8 mouse cellular contexts compared by ENCODE assay signal in genomic region chr11:44470432-44471336, GRCm38 (mm10). TPM values are rescaled to one million over a fixed set of nuclear protein-coding genes. Genes with fewer than 3 reads are reported as not detected.
DNase-seq lines count a peak whose midpoint lies in the region; ATAC-seq and TF ChIP-seq lines count a peak whose summit lies in the region.

Ublcp1 (minus strand) TSS chr11:44470498.

- H3K79me2 ChIP-seq in CH12.LX (replicated peaks; ENCODE audit: control insufficient read depth, extremely low read depth, insufficient read depth, poor library complexity, severe bottlenecking), result peaks cover 8% of the 10 kb centered on the region

- TF ChIP-seq EP300 in CH12.LX (IDR thresholded peaks at IDR 0.05; ENCODE audit: low read length), result no peak
- TF ChIP-seq EP300 in heart, postnatal 0 days (IDR thresholded peaks at IDR 0.05; ENCODE audit: low read depth), result peak; percentile 76; the same call in 1 of the 2 replicates

- under 1% methylated on average over 53 of the region's 54 CpGs for whole genome bisulfite sequencing in forebrain, embryonic 12.5 days
- WGBS in heart, postnatal 0 days, result under 1% methylated on average over 54 of the region's 54 CpGs
- WGBS in liver, embryonic 16.5 days (ENCODE audit: insufficient replicate concordance), result under 1% methylated on average over 54 of the region's 54 CpGs
- WGBS in neural tube, embryonic 13.5 days, result under 1% methylated on average over 54 of the region's 54 CpGs

- H3K36me3 ChIP-seq in CH12.LX (replicated peaks in 1 of 2; ENCODE audit: control insufficient read depth in 1 of 2, insufficient read depth in 1 of 2, low read length in 1 of 2), result peaks cover 3 to 6% of the 10 kb centered on the region in 2 experiments
- no peaks in the 10 kb centered on the region; the same call in 1 of the 2 replicates for H3K36me3 ChIP-seq in forebrain, embryonic 12.5 days (replicated peaks)
- peaks cover 3% of the 10 kb centered on the region; the same call in 1 of the 2 replicates for H3K36me3 ChIP-seq in heart, postnatal 0 days (replicated peaks; ENCODE audit: control insufficient read depth, insufficient read depth, low read length)
- H3K36me3 ChIP-seq in liver, embryonic 16.5 days (ENCODE audit: control insufficient read depth, insufficient read depth), result no peaks in the 10 kb centered on the region
- 0 out of 2 replicates have a peak, but pooled peaks cover 6% of the 10 kb centered on the region for H3K36me3 ChIP-seq in neural tube, embryonic 13.5 days
- H3K36me3 ChIP-seq in testis, adult 2 months (ENCODE audit: control insufficient read depth, insufficient read depth, low read length), result no peaks in the 10 kb centered on the region

- peak within 1 kb of the TSS; percentile 80 to 93 (median 81) for H3K4me3 ChIP-seq in CH12.LX (replicated peaks in 1 of 3; ENCODE audit: low read depth in 2 of 3, low read length in 2 of 3, poor library complexity in 1 of 3)
- H3K4me3 ChIP-seq in forebrain, embryonic 12.5 days (replicated peaks), result peak within 1 kb of the TSS; percentile 93
- peak within 1 kb of the TSS; percentile 85 for H3K4me3 ChIP-seq in heart, postnatal 0 days (ENCODE audit: low read depth, low read length)
- peak within 1 kb of the TSS; percentile 99 for H3K4me3 ChIP-seq in liver, embryonic 16.5 days (ENCODE audit: low read depth, low read length)
- peak within 1 kb of the TSS; percentile 97 for H3K4me3 ChIP-seq in neural tube, embryonic 13.5 days
- H3K4me3 ChIP-seq in testis, adult 2 months (ENCODE audit: control insufficient read depth, low read depth, low read length), result peak within 1 kb of the TSS; percentile 100

- H3K27me3 ChIP-seq in CH12.LX (replicated peaks), result no peaks in the 10 kb centered on the region
- no peaks in the 10 kb centered on the region for H3K27me3 ChIP-seq in forebrain, embryonic 12.5 days
- no peaks in the 10 kb centered on the region for H3K27me3 ChIP-seq in heart, postnatal 0 days (ENCODE audit: control insufficient read depth, insufficient read depth, low read length)
- H3K27me3 ChIP-seq in liver, embryonic 16.5 days (ENCODE audit: control insufficient read depth, insufficient read depth, low read depth, low read length), result no peaks in the 10 kb centered on the region
- no peaks in the 10 kb centered on the region for H3K27me3 ChIP-seq in neural tube, embryonic 13.5 days
- no peaks in the 10 kb centered on the region for H3K27me3 ChIP-seq in testis, adult 2 months (ENCODE audit: control insufficient read depth, insufficient read depth, low read length)

- H3K4me2 ChIP-seq in CH12.LX (ENCODE audit: insufficient read depth, low read depth, poor library complexity, severe bottlenecking), result peak within 1 kb of the TSS; percentile 86
- peak within 1 kb of the TSS; percentile 76 for H3K4me2 ChIP-seq in forebrain, embryonic 12.5 days
- H3K4me2 ChIP-seq in heart, postnatal 0 days (ENCODE audit: low read depth, low read length), result peak within 1 kb of the TSS; percentile 86
- H3K4me2 ChIP-seq in liver, embryonic 16.5 days (ENCODE audit: low read depth, low read length), result peak within 1 kb of the TSS; percentile 93
- peak within 1 kb of the TSS; percentile 96 for H3K4me2 ChIP-seq in neural tube, embryonic 13.5 days

- in situ Hi-C loops in CH12.LX (cut with MboI; ENCODE audit: low pct_ligation_motif_present, low pct_unique_long_range_greater_than_20kb, low sequenced_read_pairs), result no loop called here

- no peaks in the 10 kb centered on the region for H3K9me3 ChIP-seq in CH12.LX (replicated peaks; ENCODE audit: low read length)
- no peaks in the 10 kb centered on the region for H3K9me3 ChIP-seq in forebrain, embryonic 12.5 days
- H3K9me3 ChIP-seq in heart, postnatal 0 days (replicated peaks; ENCODE audit: control insufficient read depth, low read length), result no peaks in the 10 kb centered on the region
- no peaks in the 10 kb centered on the region for H3K9me3 ChIP-seq in liver, embryonic 16.5 days (replicated peaks; ENCODE audit: control insufficient read depth, low read length)
- H3K9me3 ChIP-seq in neural tube, embryonic 13.5 days, result no peaks in the 10 kb centered on the region

- DNase-seq in CH12.LX (ENCODE audit: extremely low read depth), result peak; percentile 98
- DNase-seq in c-Kit-positive CD71-positive TER-119-negative erythroid progenitor cells, embryonic 14.5 days (ENCODE audit: low read depth), result peak; percentile 88
- peak; percentile 97 for DNase-seq in heart, postnatal 0 days (ENCODE audit: low spot score)
- DNase-seq in kidney, postnatal 4 days, result peak; percentile 95 to 97

- ATAC-seq in forebrain, embryonic 12.5 days (ENCODE audit: low FRiP score), result peak; percentile 94
- peak; percentile 95 for ATAC-seq in heart, postnatal 0 days (ENCODE audit: insufficient read depth, low read depth)
- ATAC-seq in liver, embryonic 16.5 days (ENCODE audit: low read depth), result peak; percentile 75
- ATAC-seq in neural tube, embryonic 13.5 days (ENCODE audit: low read depth), result peak; percentile 94

- peaks cover 10 to 55% of the 10 kb centered on the region in 2 experiments; a peak in 3 of 4 replicates for H3K4me1 ChIP-seq in CH12.LX (ENCODE audit: control insufficient read depth in 1 of 2, insufficient read depth in 2 of 2)
- H3K4me1 ChIP-seq in forebrain, embryonic 12.5 days, result peaks cover 18% of the 10 kb centered on the region
- H3K4me1 ChIP-seq in heart, postnatal 0 days (ENCODE audit: control insufficient read depth, insufficient read depth), result peaks cover 17% of the 10 kb centered on the region
- H3K4me1 ChIP-seq in liver, embryonic 16.5 days (ENCODE audit: control insufficient read depth, low read depth, low read length), result peaks cover 37% of the 10 kb centered on the region
- peaks cover 21% of the 10 kb centered on the region for H3K4me1 ChIP-seq in neural tube, embryonic 13.5 days (replicated peaks)
- peaks cover 7% of the 10 kb centered on the region; the same call in 1 of the 2 replicates for H3K4me1 ChIP-seq in testis, adult 2 months (ENCODE audit: control insufficient read depth, insufficient read depth, low read length)

- no peak for TF ChIP-seq RAD21 in CH12.LX (IDR thresholded peaks at IDR 0.05; ENCODE audit: low read depth, low read length)

- H3K9ac ChIP-seq in CH12.LX (ENCODE audit: insufficient read depth, low read depth), result peak within 1 kb of the TSS; percentile 79
- peak within 1 kb of the TSS; percentile 83 for H3K9ac ChIP-seq in forebrain, embryonic 12.5 days
- peak within 1 kb of the TSS; percentile 88 for H3K9ac ChIP-seq in heart, postnatal 0 days (replicated peaks; ENCODE audit: low read depth, low read length)
- peak within 1 kb of the TSS; percentile 98 for H3K9ac ChIP-seq in liver, embryonic 16.5 days (ENCODE audit: low read depth, low read length)
- H3K9ac ChIP-seq in neural tube, embryonic 13.5 days, result peak within 1 kb of the TSS; percentile 95

- peak within 1 kb of the TSS; percentile 88 for H3K27ac ChIP-seq in CH12.LX (ENCODE audit: insufficient read depth, low read depth)
- peak within 1 kb of the TSS; percentile 90 for H3K27ac ChIP-seq in forebrain, embryonic 12.5 days
- peak within 1 kb of the TSS; percentile 97 for H3K27ac ChIP-seq in heart, postnatal 0 days (ENCODE audit: low read depth)
- H3K27ac ChIP-seq in liver, embryonic 16.5 days (ENCODE audit: low read length), result peak within 1 kb of the TSS; percentile 100
- peak within 1 kb of the TSS; percentile 90 for H3K27ac ChIP-seq in neural tube, embryonic 13.5 days (replicated peaks)
- H3K27ac ChIP-seq in testis, adult 2 months (ENCODE audit: control insufficient read depth, insufficient read depth, low read depth, low read length), result peak within 1 kb of the TSS; percentile 87

- no peak for TF ChIP-seq CTCF in CH12.LX (conservative IDR thresholded peaks at IDR 0.05 in 1 of 2, IDR thresholded peaks at IDR 0.05 in 1 of 2; ENCODE audit: low read depth in 2 of 2, low read length in 2 of 2)
- TF ChIP-seq CTCF in heart, postnatal 0 days (IDR thresholded peaks at IDR 0.05; ENCODE audit: low read depth), result no peak
- no peak for TF ChIP-seq CTCF in testis, adult 2 months (IDR thresholded peaks at IDR 0.05; ENCODE audit: control insufficient read depth, insufficient read depth, insufficient replicate concordance, low read depth, low read length)

- dilution Hi-C loops in CH12.LX (cut with MboI; ENCODE audit: extremely low pct_ligation_motif_present, extremely low pct_unique_long_range_greater_than_20kb, low sequenced_read_pairs), result no loop called here

- peak; percentile 88 for TF ChIP-seq POLR2A in CH12.LX (IDR thresholded peaks at IDR 0.05; ENCODE audit: low read depth, low read length)
- peak; percentile 88 for TF ChIP-seq POLR2A in testis, adult 2 months (IDR thresholded peaks at IDR 0.05; ENCODE audit: control insufficient read depth, low read depth, low read length)

TF ChIP-seq in CH12.LX, 34 proteins besides CTCF, POLR2A, EP300 and RAD21 (continues in another document):
- TF ChIP-seq MEF2A (IDR thresholded peaks at IDR 0.05; ENCODE audit: borderline replicate concordance, low read depth, low read length) (peak; percentile 76; the same call in 1 of the 2 replicates), CHD2 (IDR thresholded peaks at IDR 0.05; ENCODE audit: low read length) (peak; percentile 71), ZKSCAN1 (IDR thresholded peaks at IDR 0.05; ENCODE audit: borderline replicate concordance, low read depth, low read length) (no peak), MYC (IDR thresholded peaks at IDR 0.05; ENCODE audit: low read depth, low read length) (peak; percentile 47; the same call in 1 of the 2 replicates), MXI1 (IDR thresholded peaks at IDR 0.05; ENCODE audit: low read depth, low read length) (no peak; the same call in 1 of the 2 replicates), SMC3 (IDR thresholded peaks at IDR 0.05; ENCODE audit: low read depth, low read length) (no peak), JUND (conservative IDR thresholded peaks at IDR 0.05; ENCODE audit: low read depth, low read length) (no peak), NELFE (IDR thresholded peaks at IDR 0.05; ENCODE audit: low read depth, low read length) (peak; percentile 75; the same call in 1 of the 2 replicates), HCFC1 (IDR thresholded peaks at IDR 0.05; ENCODE audit: low read depth, low read length) (peak; percentile 92), KAT2A (IDR thresholded peaks at IDR 0.05; ENCODE audit: insufficient replicate concordance, low read length) (peak; percentile 90; the same call in 1 of the 2 replicates), TCF12 (IDR thresholded peaks at IDR 0.05; ENCODE audit: low read depth, low read length) (peak; percentile 75)

RNA-seq across cellular contexts. Expression of gene Ublcp1, which starts in this region (rescaled TPM):
- 18.9 and 20.2 TPM in 2 replicates for total RNA-seq in CH12.LX (2012; rRNA removed)
- total RNA-seq in CH12.LX (2014; rRNA removed), result 34.1 and 45.6 TPM in 2 replicates
- polyA plus RNA-seq in CH12.LX (2012; ENCODE audit: insufficient read length, low read depth), result 24.9 and 26.7 TPM in 2 replicates
- polyA plus RNA-seq in forebrain, embryonic 12.5 days (2016; fragmentation: Nextera tagmentation; extraction: Ambion mirVana), result 61.7 and 65.2 TPM in 2 replicates
- total RNA-seq in heart, postnatal 0 days (2014; rRNA removed; ENCODE audit: low replicate concordance), result 15.0 and 16.2 TPM in 2 replicates
- polyA plus RNA-seq in heart, postnatal 0 days (2015; fragmentation: Nextera tagmentation; extraction: Ambion mirVana), result 45.0 and 46.1 TPM in 2 replicates
- polyA plus RNA-seq in liver, embryonic 16.5 days (2015; fragmentation: Nextera tagmentation; extraction: Ambion mirVana), result 41.6 and 44.0 TPM in 2 replicates
- polyA plus RNA-seq in neural tube, embryonic 13.5 days (2015; fragmentation: Nextera tagmentation; extraction: Ambion mirVana), result 65.7 and 74.4 TPM in 2 replicates
- 8.4 and 14.7 TPM in 2 replicates for polyA plus RNA-seq in testis, adult 2 months (2012; rRNA removed)

Comparison
In these comparisons a context has a peak if more than half of its experiments do, and no peak if none do; other contexts are left out.
1. Peak in every context shown above with its lines: DNase-seq, ATAC-seq, H3K4me3 ChIP-seq and H3K27ac ChIP-seq.